Mouse (Mus musculus) adrenal gland, postnatal 0 days (tissue): ENCODE measurements around the gene Galntl5. TPM values are rescaled to one million over a fixed set of nuclear protein-coding genes. Genes with fewer than 3 reads are reported as not detected.

Experiments
- microRNA-seq: library from miRNA; unstranded; fragments of <30 nt; microRNA quantifications from one replicate; pipeline ENCODE4, GENCODE M21; 2016; ENCODE audit warnings: borderline replicate concordance; ENCODE audit not compliant: insufficient number of aligned reads
- polyA plus RNA-seq: library from polyadenylated mRNA; unstranded; fragments of >200 nt; fragmentation: Nextera tagmentation; extraction: Ambion mirVana; gene quantifications from 2 replicates; pipeline ENCODE4 v1.2.1, GENCODE M21; 2015

Gene Galntl5
- polyA plus RNA-seq, result not detected in 2 replicates

DNA sequence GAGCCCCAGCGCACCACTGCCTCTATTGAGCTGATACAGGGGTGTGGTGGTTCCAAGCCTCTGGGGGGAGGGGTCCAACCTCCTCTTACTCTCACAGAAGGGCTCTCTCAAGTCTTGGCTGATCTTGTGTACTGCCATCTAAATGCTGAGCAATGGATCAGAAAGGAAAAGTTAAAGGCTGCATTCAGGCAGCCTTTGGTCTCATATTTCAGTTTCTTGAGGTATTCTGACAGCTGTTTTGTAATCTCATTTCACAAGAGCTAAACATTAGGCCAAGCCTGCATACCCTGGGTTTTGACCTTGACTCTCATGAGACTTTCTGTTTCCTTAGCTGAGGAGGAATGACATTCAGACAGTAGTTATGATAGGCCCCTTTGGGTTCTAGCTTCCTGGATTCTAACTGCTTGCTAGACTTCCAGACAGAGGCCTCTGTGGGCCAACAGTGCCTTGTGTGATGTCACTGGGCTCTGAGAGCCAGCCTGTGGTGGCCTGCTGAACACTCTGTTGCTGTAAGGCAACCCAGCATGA lies at the start of gene Galntl5:
Gene Galntl5, plus strand, starts transcription at position 457 of the 528 bp plus-strand sequence.

DNA sequence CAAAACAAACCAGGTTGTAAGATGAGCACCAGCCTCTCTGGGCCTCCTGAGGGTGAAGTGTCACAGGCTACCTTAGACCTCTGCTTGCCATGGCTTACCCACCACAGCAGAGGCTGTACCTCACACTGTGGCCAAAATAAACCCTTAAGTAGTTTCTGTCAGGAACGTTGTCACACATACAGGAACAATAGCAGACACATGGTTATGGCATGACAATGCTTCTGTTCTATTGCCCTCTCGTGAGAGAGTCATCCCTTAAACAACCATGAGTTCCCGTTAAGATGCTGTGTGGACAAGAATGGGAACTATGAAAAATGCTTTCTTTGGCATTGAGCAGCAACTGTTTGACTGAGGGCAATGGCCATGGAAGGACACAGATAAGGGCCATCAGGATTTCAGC lies 40.3 kb downstream of the Galntl5 start, which contains the start of gene Galnt11:
Gene Galnt11, plus strand, starts transcription at position 301 of the 400 bp plus-strand sequence.

GRCm38 (mm10) chr5:25222752-25223702 lies 41.8 kb downstream of the Galntl5 start, which contains the start of gene E130116L18Rik:
Gene E130116L18Rik (minus strand): TSS chr5:25223153.

Small RNAs within 50 kb of the gene (microRNA-seq; reads per million reads assigned to microRNA genes)
- gene Gm26051, result not detected

Other genes starting within 250 kb of the Galntl5 start
- gene Prkag2, start 80.8 kb upstream of the Galntl5 start, polyA plus RNA-seq, result 19.6 and 20.6 TPM in 2 replicates
- 40.3 and 52.1 TPM in 2 replicates for gene Galnt11, start 40.4 kb downstream of the Galntl5 start, polyA plus RNA-seq
- not detected in 2 replicates for gene E130116L18Rik, start 41.7 kb downstream of the Galntl5 start, polyA plus RNA-seq